Mouse (Mus musculus) midbrain, embryonic 13.5 days (tissue): ENCODE measurements around the gene Arhgef17. TPM values are rescaled to one million over a fixed set of nuclear protein-coding genes. Genes with fewer than 3 reads are reported as not detected.

Experiments used
- ATAC-seq: fragments of 200-750 bp; cut with Nextera tagmentation; 2 replicates; pipeline ENCODE4 v1.8.0; 2017; ENCODE audit warnings: mild to moderate bottlenecking, moderate TSS enrichment, moderate library complexity
- H3K27ac ChIP-seq: fragments of 300-500 bp; sonication (generic); 2 replicates; pipeline ENCODE4 v1.5.1; 2015; ENCODE audit warnings: inconsistent platforms, mild to moderate bottlenecking, moderate library complexity
- H3K27me3 ChIP-seq: fragments of 300-500 bp; sonication (generic); 2 replicates; pipeline ENCODE4 v1.6.1; 2015; ENCODE audit warnings: mild to moderate bottlenecking, inconsistent platforms
- H3K36me3 ChIP-seq: fragments of 300-500 bp; sonication (generic); 2 replicates; pipeline ENCODE4 v1.6.1; 2015; ENCODE audit warnings: mild to moderate bottlenecking, inconsistent platforms
- H3K4me1 ChIP-seq: fragments of 300-500 bp; sonication (generic); replicated peaks from 2 replicates; pipeline ENCODE4 v1.6.1; 2015; ENCODE audit warnings: inconsistent platforms
- H3K4me2 ChIP-seq: fragments of 300-500 bp; sonication (generic); replicated peaks from 2 replicates; pipeline ENCODE4 v1.6.1; 2015; ENCODE audit warnings: moderate library complexity, mild to moderate bottlenecking, inconsistent platforms
- H3K4me3 ChIP-seq: fragments of 300-500 bp; sonication (generic); replicated peaks from 2 replicates; pipeline ENCODE4 v1.5.1; 2015; ENCODE audit warnings: mild to moderate bottlenecking, inconsistent platforms
- H3K9ac ChIP-seq: fragments of 300-500 bp; sonication (generic); replicated peaks from 2 replicates; pipeline ENCODE4 v1.6.1; 2015; ENCODE audit warnings: mild to moderate bottlenecking, inconsistent platforms
- H3K9me3 ChIP-seq: fragments of 300-500 bp; sonication (generic); 2 replicates; pipeline ENCODE4 v1.6.1; 2016; ENCODE audit warnings: mild to moderate bottlenecking, inconsistent platforms
- WGBS: fragments of 180-500 bp; shearing (Covaris S2); methylation state at CpG from one replicate; pipeline ENCODE4 v1.1.7; 2015; 5-methylcytosine and 5-hydroxymethylcytosine counted together
- polyA plus RNA-seq: library from polyadenylated mRNA; unstranded; fragments of >200 nt; fragmentation: Nextera tagmentation; extraction: Ambion mirVana; gene quantifications from 2 replicates; pipeline ENCODE4 v1.2.1, GENCODE M21; 2015

The Arhgef17 gene
- 5.8 and 5.9 TPM in 2 replicates for polyA plus RNA-seq

GRCm38 (mm10) chr7:100931926-100932480 lies at the start of gene Arhgef17:
Gene Arhgef17 (minus strand): TSS chr7:100932107.
- peak within 1 kb of the TSS; percentile 81 for H3K4me2 ChIP-seq
- H3K9me3 ChIP-seq = no peaks in the 10 kb centered on the region
- peak within 1 kb of the TSS; percentile 82 for H3K27ac ChIP-seq
- H3K36me3 ChIP-seq = no peaks in the 10 kb centered on the region
- peaks cover 64% of the 10 kb centered on the region for H3K27me3 ChIP-seq
- WGBS = under 1% methylated on average over 31 of the region's 35 CpGs
- H3K4me3 ChIP-seq = peak within 1 kb of the TSS; percentile 53
- peaks cover 50% of the 10 kb centered on the region for H3K4me1 ChIP-seq
- peak within 1 kb of the TSS; percentile 77 for H3K9ac ChIP-seq
- ATAC-seq = peak; percentile 80

GRCm38 (mm10) chr7:100979175-100979574 lies 47.3 kb upstream of the Arhgef17 start:
- Histone ChIP-seq H3K4me2 (no peak overlapping the region), H3K9ac (no peak overlapping the region), H3K9me3 (no peaks in the 10 kb centered on the region), H3K4me3 (no peak overlapping the region), H3K27ac (no peak overlapping the region), H3K4me1 (peaks cover 5% of the 10 kb centered on the region; the same call in 1 of the 2 replicates), H3K27me3 (peaks cover 15% of the 10 kb centered on the region), H3K36me3 (no peaks in the 10 kb centered on the region)
- WGBS = 45% methylated on average over 2 of the region's 2 CpGs
- ATAC-seq = no peak

- no peak overlapping the region for H3K4me3 ChIP-seq
- H3K9ac ChIP-seq = no peak overlapping the region
- peaks cover 9% of the 10 kb centered on the region; the same call in 1 of the 2 replicates for H3K4me1 ChIP-seq
- H3K27me3 ChIP-seq = peaks cover 25% of the 10 kb centered on the region
- ATAC-seq = no peak
- H3K4me2 ChIP-seq = no peak overlapping the region
- H3K36me3 ChIP-seq = no peaks in the 10 kb centered on the region
- WGBS = 89% methylated on average over 5 of the region's 5 CpGs
- H3K27ac ChIP-seq = no peak overlapping the region
- no peaks in the 10 kb centered on the region for H3K9me3 ChIP-seq
Observed at GRCm38 (mm10) chr7:100978171-100978570, 46.3 kb upstream of the Arhgef17 start.

GRCm38 (mm10) chr7:100974135-100974903 lies 42.4 kb upstream of the Arhgef17 start, which contains the start of gene P2ry6:
Gene P2ry6 (minus strand): TSS chr7:100974649.
- ATAC-seq = peak; percentile 37
- H3K4me2 ChIP-seq = peak within 1 kb of the TSS; percentile 48
- H3K4me3 ChIP-seq = peak within 1 kb of the TSS; percentile 29
- H3K4me1 ChIP-seq = peaks cover 9% of the 10 kb centered on the region; the same call in 1 of the 2 replicates
- H3K9ac ChIP-seq = peak within 1 kb of the TSS; percentile 41; the same call in 1 of the 2 replicates
- H3K36me3 ChIP-seq = no peaks in the 10 kb centered on the region
- no peaks in the 10 kb centered on the region for H3K9me3 ChIP-seq
- 4% methylated on average over 36 of the region's 36 CpGs for WGBS
- no peak within 1 kb of the TSS for H3K27ac ChIP-seq
- H3K27me3 ChIP-seq = peaks cover 36% of the 10 kb centered on the region

GRCm38 (mm10) chr7:100972875-100973274 lies 41.0 kb upstream of the Arhgef17 start:
- H3K4me3 ChIP-seq = no peak overlapping the region
- ATAC-seq = no peak
- no peak overlapping the region; the same call in 1 of the 2 replicates for H3K9ac ChIP-seq
- H3K4me2 ChIP-seq = no peak overlapping the region
- H3K4me1 ChIP-seq = peaks cover 9% of the 10 kb centered on the region; the same call in 1 of the 2 replicates
- H3K27me3 ChIP-seq = peaks cover 36% of the 10 kb centered on the region
- no peaks in the 10 kb centered on the region for H3K36me3 ChIP-seq
- H3K9me3 ChIP-seq = no peaks in the 10 kb centered on the region
- H3K27ac ChIP-seq = no peak overlapping the region
- 57% methylated on average over 3 of the region's 3 CpGs for WGBS

- WGBS = 79% methylated on average over 10 of the region's 10 CpGs
- Histone ChIP-seq H3K9me3 (no peaks in the 10 kb centered on the region), H3K9ac (no peak overlapping the region), H3K4me3 (no peak overlapping the region), H3K27me3 (peaks cover 19% of the 10 kb centered on the region), H3K4me2 (no peak overlapping the region), H3K4me1 (0 out of 2 replicates have a peak, but pooled peaks cover 2% of the 10 kb centered on the region), H3K36me3 (no peaks in the 10 kb centered on the region), H3K27ac (no peak overlapping the region)
- ATAC-seq = no peak
Observed at GRCm38 (mm10) chr7:100968874-100969659, 37.2 kb upstream of the Arhgef17 start.

- ATAC-seq = no peak
Observed at GRCm38 (mm10) chr7:100968376-100968775, 36.5 kb upstream of the Arhgef17 start.

GRCm38 (mm10) chr7:100967850-100968249 lies 35.9 kb upstream of the Arhgef17 start:
- Histone ChIP-seq H3K27me3 (peaks cover 7% of the 10 kb centered on the region), H3K4me3 (no peak overlapping the region), H3K36me3 (no peaks in the 10 kb centered on the region), H3K4me2 (no peak overlapping the region), H3K27ac (no peak overlapping the region), H3K4me1 (no peaks in the 10 kb centered on the region; the same call in 1 of the 2 replicates), H3K9me3 (no peaks in the 10 kb centered on the region), H3K9ac (no peak overlapping the region)
- WGBS = 87% methylated on average over 9 of the region's 9 CpGs
- ATAC-seq = no peak

More at GRCm38 (mm10) chr7:100968376-100968775, 36.5 kb upstream of the Arhgef17 start:
- Histone ChIP-seq H3K4me2 (no peak overlapping the region), H3K9me3 (no peaks in the 10 kb centered on the region), H3K27ac (no peak overlapping the region), H3K36me3 (no peaks in the 10 kb centered on the region), H3K9ac (no peak overlapping the region), H3K4me3 (no peak overlapping the region), H3K4me1 (no peaks in the 10 kb centered on the region; the same call in 1 of the 2 replicates), H3K27me3 (peaks cover 12% of the 10 kb centered on the region)
- 66% methylated on average over 6 of the region's 6 CpGs for WGBS

GRCm38 (mm10) chr7:100966014-100966413 lies 34.1 kb upstream of the Arhgef17 start:
- Histone ChIP-seq H3K9ac (no peak overlapping the region), H3K4me2 (no peak overlapping the region), H3K27ac (no peak overlapping the region), H3K9me3 (no peaks in the 10 kb centered on the region), H3K4me1 (no peaks in the 10 kb centered on the region; the same call in 1 of the 2 replicates), H3K36me3 (no peaks in the 10 kb centered on the region), H3K4me3 (no peak overlapping the region), H3K27me3 (no peaks in the 10 kb centered on the region)
- WGBS = 70% methylated on average over 7 of the region's 7 CpGs
- ATAC-seq = no peak

- Histone ChIP-seq H3K9me3 (no peaks in the 10 kb centered on the region), H3K27ac (no peak overlapping the region), H3K4me1 (no peaks in the 10 kb centered on the region; the same call in 1 of the 2 replicates), H3K4me2 (no peak overlapping the region), H3K4me3 (no peak overlapping the region), H3K27me3 (no peaks in the 10 kb centered on the region), H3K36me3 (no peaks in the 10 kb centered on the region), H3K9ac (no peak overlapping the region)
- 15% methylated on average over 4 of the region's 4 CpGs for WGBS
- ATAC-seq = peak; percentile 49; the same call in 1 of the 2 replicates
Observed at GRCm38 (mm10) chr7:100965079-100965478, 33.2 kb upstream of the Arhgef17 start.

- Histone ChIP-seq H3K9me3 (no peaks in the 10 kb centered on the region), H3K27ac (no peak overlapping the region), H3K27me3 (no peaks in the 10 kb centered on the region), H3K36me3 (no peaks in the 10 kb centered on the region), H3K4me2 (no peak overlapping the region), H3K4me1 (no peaks in the 10 kb centered on the region; the same call in 1 of the 2 replicates), H3K9ac (no peak overlapping the region), H3K4me3 (no peak overlapping the region)
- 0 out of 2 replicates have a peak, but pooled peaks have one; percentile 27 for ATAC-seq
- 79% methylated on average over 6 of the region's 6 CpGs for WGBS
Observed at GRCm38 (mm10) chr7:100964242-100964641, 32.3 kb upstream of the Arhgef17 start.
